Mouse (Mus musculus) neural tube, embryonic 11.5 days (tissue): ENCODE results near the gene Aen. TPM values are rescaled to one million over a fixed set of nuclear protein-coding genes. Genes with fewer than 3 reads are reported as not detected.

ENCODE experiments used
- ATAC-seq: fragments of 200-750 bp; cut with Nextera tagmentation; 2 replicates; pipeline ENCODE4 v1.8.0; 2017; ENCODE audit warnings: moderate number of reproducible peaks, mild to moderate bottlenecking, moderate TSS enrichment, moderate library complexity; ENCODE audit not compliant: insufficient read depth, low FRiP score, low TSS enrichment
- DNase-seq: peaks from one replicate; pipeline ENCODE4 v3.0.0-alpha.2; 2015; ENCODE audit warnings: low spot score
- H3K27ac ChIP-seq: fragments of 300-500 bp; sonication (generic); 2 replicates; pipeline ENCODE4 v1.5.1; 2014; ENCODE audit warnings: low read depth, mild to moderate bottlenecking, low read length
- H3K27me3 ChIP-seq: fragments of 300-500 bp; sonication (generic); 2 replicates; pipeline ENCODE4 v1.6.1; 2014; ENCODE audit warnings: mild to moderate bottlenecking, low read length, mixed read lengths; ENCODE audit not compliant: control insufficient read depth, insufficient read depth
- H3K36me3 ChIP-seq: fragments of 300-500 bp; sonication (generic); 2 replicates; pipeline ENCODE4 v1.6.1; 2014; ENCODE audit warnings: mild to moderate bottlenecking, low read length, moderate library complexity, mixed read lengths; ENCODE audit not compliant: control insufficient read depth, insufficient read depth
- H3K4me1 ChIP-seq: fragments of 300-500 bp; sonication (generic); 2 replicates; pipeline ENCODE4 v1.6.1; 2014; ENCODE audit warnings: low read length, mixed read lengths; ENCODE audit not compliant: control insufficient read depth, insufficient read depth
- H3K4me2 ChIP-seq: fragments of 300-500 bp; sonication (generic); 2 replicates; pipeline ENCODE4 v1.6.1; 2014; ENCODE audit warnings: low read depth, mild to moderate bottlenecking, moderate library complexity
- H3K4me3 ChIP-seq: fragments of 300-500 bp; sonication (generic); 2 replicates; pipeline ENCODE4 v1.5.1; 2014; ENCODE audit warnings: low read depth, low read length
- H3K9ac ChIP-seq: fragments of 300-500 bp; sonication (generic); 2 replicates; pipeline ENCODE4 v1.6.1; 2014; ENCODE audit warnings: mild to moderate bottlenecking, low read length
- H3K9me3 ChIP-seq: fragments of 300-500 bp; sonication (generic); 2 replicates; pipeline ENCODE4 v1.6.1; 2016; ENCODE audit warnings: low read length; ENCODE audit not compliant: control insufficient read depth
- WGBS: fragments of 180-500 bp; shearing (Covaris S2); extraction: QIAGEN DNeasy Blood & Tissue Kit; methylation state at CpG from one replicate; pipeline ENCODE4 v1.1.7; 2014; 5-methylcytosine and 5-hydroxymethylcytosine counted together
- polyA plus RNA-seq: library from polyadenylated mRNA; unstranded; fragments of >200 nt; fragmentation: Nextera tagmentation; extraction: Ambion mirVana; gene quantifications from 2 replicates; pipeline ENCODE4 v1.2.1, GENCODE M21; 2014

The Aen gene
- polyA plus RNA-seq, 1 experiment from 2014 or later: 52.5 TPM

- WGBS: 82% methylated on average over 5 of the region's 5 CpGs
- ATAC-seq (no peak), DNase-seq (no peak)
- Histone ChIP-seq H3K27ac (no peak overlapping the region), H3K36me3 (no peaks in the 10 kb centered on the region), H3K4me1 (no peaks in the 10 kb centered on the region), H3K27me3 (no peaks in the 10 kb centered on the region), H3K9ac (no peak overlapping the region), H3K4me2 (no peak overlapping the region), H3K9me3 (no peaks in the 10 kb centered on the region), H3K4me3 (no peak overlapping the region)
Measured at GRCm38 (mm10) chr7:78868731-78869130, 26.9 kb upstream of the Aen start.

- no peak overlapping the region for H3K4me2 ChIP-seq
- DNase-seq: no peak
- H3K27ac ChIP-seq: no peak overlapping the region
- H3K4me1 ChIP-seq: no peaks in the 10 kb centered on the region
- ATAC-seq: no peak
- no peaks in the 10 kb centered on the region for H3K9me3 ChIP-seq
- H3K4me3 ChIP-seq: no peak overlapping the region
- WGBS: 84% methylated on average over 6 of the region's 6 CpGs
- no peaks in the 10 kb centered on the region for H3K36me3 ChIP-seq
- no peak overlapping the region for H3K9ac ChIP-seq
- H3K27me3 ChIP-seq: no peaks in the 10 kb centered on the region
Measured at GRCm38 (mm10) chr7:78872366-78872765, 23.3 kb upstream of the Aen start.

GRCm38 (mm10) chr7:78872831-78873230, 22.8 kb upstream of the Aen start:
- 85% methylated on average over 5 of the region's 5 CpGs for WGBS
- no peak for ATAC-seq

GRCm38 (mm10) chr7:78881607-78882468, 13.8 kb upstream of the Aen start:
- H3K4me2 ChIP-seq: peak overlapping the region; percentile 78
- H3K27ac ChIP-seq: no peak overlapping the region; the same call in 1 of the 2 replicates
- no peaks in the 10 kb centered on the region for H3K9me3 ChIP-seq
- ATAC-seq: no peak
- no peaks in the 10 kb centered on the region for H3K36me3 ChIP-seq
- peak; percentile 35 for DNase-seq
- H3K4me3 ChIP-seq: peak overlapping the region; percentile 46
- H3K9ac ChIP-seq: no peak overlapping the region; the same call in 1 of the 2 replicates
- 0 out of 2 replicates have a peak, but pooled peaks cover 6% of the 10 kb centered on the region for H3K27me3 ChIP-seq
- peaks cover 24% of the 10 kb centered on the region for H3K4me1 ChIP-seq
- 8% methylated on average over 16 of the region's 16 CpGs for WGBS

More at GRCm38 (mm10) chr7:78872831-78873230, 22.8 kb upstream of the Aen start:
- Histone ChIP-seq H3K9ac (no peak overlapping the region), H3K27ac (no peak overlapping the region), H3K4me1 (no peaks in the 10 kb centered on the region), H3K36me3 (no peaks in the 10 kb centered on the region), H3K4me2 (no peak overlapping the region), H3K9me3 (no peaks in the 10 kb centered on the region), H3K4me3 (no peak overlapping the region), H3K27me3 (no peaks in the 10 kb centered on the region)
- no peak for DNase-seq

- DNase-seq (peak; percentile 81), ATAC-seq (peak; percentile 67)
- Histone ChIP-seq H3K4me3 (peak overlapping the region; percentile 46), H3K9ac (peak overlapping the region; percentile 51), H3K27me3 (0 out of 2 replicates have a peak, but pooled peaks cover 6% of the 10 kb centered on the region), H3K4me1 (peaks cover 31% of the 10 kb centered on the region), H3K27ac (no peak overlapping the region), H3K4me2 (peak overlapping the region; percentile 78), H3K9me3 (no peaks in the 10 kb centered on the region), H3K36me3 (no peaks in the 10 kb centered on the region)
- 1% methylated on average over 23 of the region's 23 CpGs for WGBS
Measured at GRCm38 (mm10) chr7:78882469-78882837, 13.2 kb upstream of the Aen start.

GRCm38 (mm10) chr7:78883016-78883725, 12.5 kb upstream of the Aen start:
- peaks cover 32% of the 10 kb centered on the region for H3K4me1 ChIP-seq
- peak overlapping the region; percentile 51 for H3K9ac ChIP-seq
- H3K4me2 ChIP-seq: peak overlapping the region; percentile 78
- peak overlapping the region; percentile 45; the same call in 1 of the 2 replicates for H3K27ac ChIP-seq
- 0 out of 2 replicates have a peak, but pooled peaks cover 6% of the 10 kb centered on the region for H3K27me3 ChIP-seq
- no peaks in the 10 kb centered on the region for H3K36me3 ChIP-seq
- DNase-seq: peak; percentile 47
- no peak for ATAC-seq
- WGBS: 2% methylated on average over 34 of the region's 34 CpGs
- H3K9me3 ChIP-seq: no peaks in the 10 kb centered on the region
- peak overlapping the region; percentile 46 for H3K4me3 ChIP-seq

GRCm38 (mm10) chr7:78883726-78884060, 12.0 kb upstream of the Aen start:
- DNase-seq (no peak), ATAC-seq (no peak)
- Histone ChIP-seq H3K9me3 (no peaks in the 10 kb centered on the region), H3K4me1 (peaks cover 32% of the 10 kb centered on the region), H3K27ac (0 out of 2 replicates have a peak overlapping the region, but pooled peaks have one; percentile 45), H3K9ac (peak overlapping the region; percentile 51), H3K36me3 (no peaks in the 10 kb centered on the region), H3K4me3 (peak overlapping the region; percentile 46), H3K4me2 (peak overlapping the region; percentile 78), H3K27me3 (0 out of 2 replicates have a peak, but pooled peaks cover 6% of the 10 kb centered on the region)
- WGBS: 19% methylated on average over 8 of the region's 8 CpGs

- H3K36me3 ChIP-seq: no peaks in the 10 kb centered on the region
- H3K9me3 ChIP-seq: no peaks in the 10 kb centered on the region
- DNase-seq: peak; percentile 77
- H3K27ac ChIP-seq: no peak overlapping the region
- peaks cover 32% of the 10 kb centered on the region for H3K4me1 ChIP-seq
- H3K4me3 ChIP-seq: no peak overlapping the region; the same call in 1 of the 2 replicates
- ATAC-seq: peak; percentile 56; the same call in 1 of the 2 replicates
- no peak overlapping the region for H3K9ac ChIP-seq
- peak overlapping the region; percentile 12; the same call in 1 of the 2 replicates for H3K4me2 ChIP-seq
- 0 out of 2 replicates have a peak, but pooled peaks cover 6% of the 10 kb centered on the region for H3K27me3 ChIP-seq
- 10% methylated on average over 6 of the region's 6 CpGs for WGBS
Measured at GRCm38 (mm10) chr7:78884139-78884538, 11.5 kb upstream of the Aen start.
